Mouse (Mus musculus): ENCODE measurements around the gene Oaz2.

GRCm38 (mm10) chr9:65676358-65677118 is 8.7 kb downstream of the Oaz2 start:
- TF ChIP-seq RCOR1 (conservative IDR thresholded peaks at IDR 0.05; ENCODE audit: low read depth, low read length) (no peak), MXI1 (IDR thresholded peaks at IDR 0.05; ENCODE audit: low read depth, low read length) (no peak), EP300 (IDR thresholded peaks at IDR 0.05; ENCODE audit: low read length) (no peak), ELF1 (IDR thresholded peaks at IDR 0.05; ENCODE audit: low read depth, low read length) (peak; percentile 44; the same call in 1 of the 2 replicates), POLR2A (IDR thresholded peaks at IDR 0.05; ENCODE audit: low read depth, low read length) (peak; percentile 77), E2F4 (IDR thresholded peaks at IDR 0.05; ENCODE audit: insufficient replicate concordance, low read depth, low read length) (no peak), CHD2 (IDR thresholded peaks at IDR 0.05; ENCODE audit: low read length) (no peak), USF2 (conservative IDR thresholded peaks at IDR 0.05; ENCODE audit: low read depth, low read length) (no peak), MEF2A (IDR thresholded peaks at IDR 0.05; ENCODE audit: borderline replicate concordance, low read depth, low read length) (0 out of 2 replicates have a peak, but pooled peaks have one; percentile 11), CTCF (conservative IDR thresholded peaks at IDR 0.05 in 1 of 2, IDR thresholded peaks at IDR 0.05 in 1 of 2; ENCODE audit: low read depth in 2 of 2, low read length in 2 of 2) (no peak)
